Mouse (Mus musculus): ENCODE data around the gene Rhox4d. TPM values are rescaled to one million over a fixed set of nuclear protein-coding genes. Genes with fewer than 3 reads are reported as not detected.
"Not testable (repeated sequence)": the region's sequence is repeated elsewhere in the genome, so short reads cannot be mapped to it uniquely, and the experiment has no call there.

Rhox4d gene
- total RNA-seq (2012; rRNA removed) (not detected in 2 replicates), total RNA-seq (2014; rRNA removed) (not detected in 2 replicates), polyA plus RNA-seq (2012; ENCODE audit: insufficient read length, low read depth) (0.33 TPM in 1 of 2 replicates, not detected in the other)

DNA sequence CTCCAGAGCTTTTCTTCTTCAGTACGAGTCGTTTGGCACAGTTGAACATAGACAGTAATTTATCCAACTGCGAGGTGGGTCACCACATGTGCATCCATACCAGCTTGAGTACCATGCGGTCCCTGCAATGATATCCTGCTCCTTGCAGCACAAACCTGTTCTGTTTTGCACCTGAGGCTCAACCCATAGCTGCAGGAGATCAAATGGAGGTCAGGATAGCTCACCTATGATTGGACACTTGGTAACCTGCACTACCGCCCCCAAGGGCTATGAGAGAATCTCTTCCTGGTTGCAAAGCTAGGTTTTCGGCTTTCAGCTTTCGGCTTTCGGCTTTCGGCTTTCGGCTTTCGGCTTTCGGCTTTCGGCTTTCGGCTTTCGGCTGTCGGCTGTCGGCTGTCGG, at the start of gene Rhox4d:
Rhox4d (plus strand) TSS at position 301 of the 400 bp plus-strand sequence.
- DNase-seq (ENCODE audit: extremely low read depth); in situ Hi-C loops (cut with MboI; ENCODE audit: low pct_ligation_motif_present, low pct_unique_long_range_greater_than_20kb, low sequenced_read_pairs); dilution Hi-C loops (cut with MboI; ENCODE audit: extremely low pct_ligation_motif_present, extremely low pct_unique_long_range_greater_than_20kb, low sequenced_read_pairs): not testable (repeated sequence)

GRCm38 (mm10) chrX:37480037-37480436, 34.1 kb upstream of the Rhox4d start, which contains the start of gene Rhox4c:
TSS of gene Rhox4c (plus strand) at chrX:37480337.
- H3K36me3 ChIP-seq (replicated peaks in 1 of 2; ENCODE audit: control insufficient read depth in 1 of 2, insufficient read depth in 1 of 2, low read length in 1 of 2); DNase-seq (ENCODE audit: extremely low read depth); H3K4me2 ChIP-seq (ENCODE audit: insufficient read depth, low read depth, poor library complexity, severe bottlenecking); H3K27me3 ChIP-seq (replicated peaks); H3K9me3 ChIP-seq (replicated peaks; ENCODE audit: low read length); H3K79me2 ChIP-seq (replicated peaks; ENCODE audit: control insufficient read depth, extremely low read depth, insufficient read depth, poor library complexity, severe bottlenecking); H3K4me1 ChIP-seq (ENCODE audit: control insufficient read depth in 1 of 2, insufficient read depth in 2 of 2); in situ Hi-C loops (cut with MboI; ENCODE audit: low pct_ligation_motif_present, low pct_unique_long_range_greater_than_20kb, low sequenced_read_pairs); H3K4me3 ChIP-seq (replicated peaks in 1 of 3; ENCODE audit: low read depth in 2 of 3, low read length in 2 of 3, poor library complexity in 1 of 3); H3K27ac ChIP-seq (ENCODE audit: insufficient read depth, low read depth); dilution Hi-C loops (cut with MboI; ENCODE audit: extremely low pct_ligation_motif_present, extremely low pct_unique_long_range_greater_than_20kb, low sequenced_read_pairs); H3K9ac ChIP-seq (ENCODE audit: insufficient read depth, low read depth): not testable (repeated sequence)

More for the DNA sequence above, at the start of gene Rhox4d:
- H3K36me3 ChIP-seq (replicated peaks in 1 of 2; ENCODE audit: control insufficient read depth in 1 of 2, insufficient read depth in 1 of 2, low read length in 1 of 2); H3K4me3 ChIP-seq (replicated peaks in 1 of 3; ENCODE audit: low read depth in 2 of 3, low read length in 2 of 3, poor library complexity in 1 of 3); H3K9ac ChIP-seq (ENCODE audit: insufficient read depth, low read depth); H3K4me2 ChIP-seq (ENCODE audit: insufficient read depth, low read depth, poor library complexity, severe bottlenecking); H3K4me1 ChIP-seq (ENCODE audit: control insufficient read depth in 1 of 2, insufficient read depth in 2 of 2); H3K79me2 ChIP-seq (replicated peaks; ENCODE audit: control insufficient read depth, extremely low read depth, insufficient read depth, poor library complexity, severe bottlenecking); H3K27me3 ChIP-seq (replicated peaks); H3K27ac ChIP-seq (ENCODE audit: insufficient read depth, low read depth); H3K9me3 ChIP-seq (replicated peaks; ENCODE audit: low read length): not testable (repeated sequence)

DNA sequence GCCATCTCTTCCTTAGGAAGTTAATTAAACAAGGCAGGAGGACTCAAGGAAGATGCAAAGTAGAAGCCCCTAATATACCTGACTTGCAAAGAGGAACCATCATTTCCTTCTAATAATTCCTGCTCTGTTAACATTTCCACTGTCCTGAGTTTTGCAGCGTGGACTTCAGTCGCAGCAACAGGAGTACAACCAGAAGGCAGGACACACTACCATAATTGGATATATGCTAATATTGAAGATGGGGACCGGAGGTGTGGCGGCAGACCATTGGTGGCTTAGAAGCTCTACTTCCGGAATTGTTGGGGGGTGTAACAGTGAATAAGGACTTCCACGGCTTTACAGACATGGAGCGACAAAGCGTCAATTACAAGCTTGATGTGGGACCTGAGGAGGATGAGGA, 16.0 kb downstream of the Rhox4d start, which contains the start of gene Rhox2e:
Rhox2e (plus strand) TSS at position 301 of the 400 bp plus-strand sequence.
- in situ Hi-C loops (cut with MboI; ENCODE audit: low pct_ligation_motif_present, low pct_unique_long_range_greater_than_20kb, low sequenced_read_pairs); H3K4me2 ChIP-seq (ENCODE audit: insufficient read depth, low read depth, poor library complexity, severe bottlenecking); H3K9me3 ChIP-seq (replicated peaks; ENCODE audit: low read length); H3K4me1 ChIP-seq (ENCODE audit: control insufficient read depth in 1 of 2, insufficient read depth in 2 of 2); dilution Hi-C loops (cut with MboI; ENCODE audit: extremely low pct_ligation_motif_present, extremely low pct_unique_long_range_greater_than_20kb, low sequenced_read_pairs); H3K36me3 ChIP-seq (replicated peaks in 1 of 2; ENCODE audit: control insufficient read depth in 1 of 2, insufficient read depth in 1 of 2, low read length in 1 of 2); H3K79me2 ChIP-seq (replicated peaks; ENCODE audit: control insufficient read depth, extremely low read depth, insufficient read depth, poor library complexity, severe bottlenecking); DNase-seq (ENCODE audit: extremely low read depth); H3K9ac ChIP-seq (ENCODE audit: insufficient read depth, low read depth); H3K27ac ChIP-seq (ENCODE audit: insufficient read depth, low read depth); H3K27me3 ChIP-seq (replicated peaks); H3K4me3 ChIP-seq (replicated peaks in 1 of 3; ENCODE audit: low read depth in 2 of 3, low read length in 2 of 3, poor library complexity in 1 of 3): not testable (repeated sequence)

GRCm38 (mm10) chrX:37541719-37542118, 27.6 kb downstream of the Rhox4d start, which contains the start of gene Rhox3e:
TSS of gene Rhox3e (plus strand) at chrX:37542019.
- in situ Hi-C loops (cut with MboI; ENCODE audit: low pct_ligation_motif_present, low pct_unique_long_range_greater_than_20kb, low sequenced_read_pairs); DNase-seq (ENCODE audit: extremely low read depth); H3K4me1 ChIP-seq (ENCODE audit: control insufficient read depth in 1 of 2, insufficient read depth in 2 of 2); H3K27me3 ChIP-seq (replicated peaks); H3K9ac ChIP-seq (ENCODE audit: insufficient read depth, low read depth); H3K36me3 ChIP-seq (replicated peaks in 1 of 2; ENCODE audit: control insufficient read depth in 1 of 2, insufficient read depth in 1 of 2, low read length in 1 of 2); H3K4me3 ChIP-seq (replicated peaks in 1 of 3; ENCODE audit: low read depth in 2 of 3, low read length in 2 of 3, poor library complexity in 1 of 3); dilution Hi-C loops (cut with MboI; ENCODE audit: extremely low pct_ligation_motif_present, extremely low pct_unique_long_range_greater_than_20kb, low sequenced_read_pairs); H3K27ac ChIP-seq (ENCODE audit: insufficient read depth, low read depth); H3K79me2 ChIP-seq (replicated peaks; ENCODE audit: control insufficient read depth, extremely low read depth, insufficient read depth, poor library complexity, severe bottlenecking); H3K4me2 ChIP-seq (ENCODE audit: insufficient read depth, low read depth, poor library complexity, severe bottlenecking); H3K9me3 ChIP-seq (replicated peaks; ENCODE audit: low read length): not testable (repeated sequence)

DNA sequence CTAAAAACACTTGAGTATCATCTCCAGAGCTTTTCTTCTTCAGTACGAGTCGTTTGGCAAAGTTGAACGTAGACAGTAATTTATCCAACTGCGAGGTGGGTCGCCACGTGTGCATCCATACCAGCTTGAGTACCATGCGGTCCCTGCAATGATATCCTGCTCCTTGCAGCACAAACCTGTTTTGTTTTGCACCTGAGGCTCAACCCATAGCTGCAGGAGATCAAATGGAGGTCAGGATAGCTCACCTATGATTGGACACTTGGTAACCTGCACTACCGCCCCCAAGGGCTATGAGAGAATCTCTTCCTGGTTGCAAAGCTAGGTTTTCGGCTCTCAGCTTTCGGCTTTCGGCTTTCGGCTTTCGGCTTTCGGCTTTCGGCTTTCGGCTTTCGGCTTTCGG, 43.0 kb downstream of the Rhox4d start, which contains the start of gene Rhox4e:
Rhox4e (plus strand) TSS at position 301 of the 400 bp plus-strand sequence.
- DNase-seq (ENCODE audit: extremely low read depth); in situ Hi-C loops (cut with MboI; ENCODE audit: low pct_ligation_motif_present, low pct_unique_long_range_greater_than_20kb, low sequenced_read_pairs); dilution Hi-C loops (cut with MboI; ENCODE audit: extremely low pct_ligation_motif_present, extremely low pct_unique_long_range_greater_than_20kb, low sequenced_read_pairs): not testable (repeated sequence)

More for the DNA sequence above, 43.0 kb downstream of the Rhox4d start, which contains the start of gene Rhox4e:
- not testable (repeated sequence) for H3K9ac ChIP-seq (ENCODE audit: insufficient read depth, low read depth); H3K4me3 ChIP-seq (replicated peaks in 1 of 3; ENCODE audit: low read depth in 2 of 3, low read length in 2 of 3, poor library complexity in 1 of 3); H3K4me1 ChIP-seq (ENCODE audit: control insufficient read depth in 1 of 2, insufficient read depth in 2 of 2); H3K36me3 ChIP-seq (replicated peaks in 1 of 2; ENCODE audit: control insufficient read depth in 1 of 2, insufficient read depth in 1 of 2, low read length in 1 of 2); H3K27me3 ChIP-seq (replicated peaks); H3K27ac ChIP-seq (ENCODE audit: insufficient read depth, low read depth); H3K4me2 ChIP-seq (ENCODE audit: insufficient read depth, low read depth, poor library complexity, severe bottlenecking); H3K9me3 ChIP-seq (replicated peaks; ENCODE audit: low read length); H3K79me2 ChIP-seq (replicated peaks; ENCODE audit: control insufficient read depth, extremely low read depth, insufficient read depth, poor library complexity, severe bottlenecking)

Data from CH12.LX (cell line).